Mouse (Mus musculus): ENCODE results near the gene Wars. TPM values are rescaled to one million over a fixed set of nuclear protein-coding genes. Genes with fewer than 3 reads are reported as not detected.
A peak's percentile ranks its signal among the peaks of the same experiment; 100 is the strongest.
"Not testable (repeated sequence)": the region's sequence is repeated elsewhere in the genome, so short reads cannot be mapped to it uniquely, and the experiment has no call there.

Wars gene
- total RNA-seq, 2 experiments from 2014 or later = 4.6 to 8.2 TPM

DNA sequence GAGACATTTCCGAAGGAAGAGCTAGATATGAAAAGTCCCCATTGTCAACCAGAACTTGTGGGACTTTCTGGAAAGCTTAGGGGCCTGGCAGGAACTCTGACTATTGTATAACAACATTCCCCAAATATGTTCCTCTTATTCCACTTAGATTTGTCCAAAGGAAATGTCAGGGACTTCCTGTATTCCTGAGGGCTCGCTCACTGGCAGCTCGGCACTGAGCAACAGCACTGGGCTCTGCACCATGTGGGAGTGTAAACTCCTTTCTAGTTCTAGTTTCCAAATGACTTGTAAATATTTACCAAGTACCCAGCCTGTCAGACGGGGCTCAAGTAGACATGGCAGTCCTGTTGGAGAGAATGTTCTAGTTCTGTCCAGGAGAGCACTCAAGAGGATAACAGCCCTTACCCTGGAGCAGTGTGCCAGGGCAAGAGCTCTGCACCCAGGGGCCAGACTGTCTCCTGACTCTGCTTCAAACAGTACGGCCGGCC, 28.9 kb downstream of the Wars start:
- ATAC-seq (replicated peaks; ENCODE audit: low FRiP score, poor library complexity, severe bottlenecking) = no peak

GRCm38 (mm10) chr12:108858486-108858885, 35.5 kb downstream of the Wars start:
- no peak for ATAC-seq (replicated peaks; ENCODE audit: low FRiP score, poor library complexity, severe bottlenecking)

DNA sequence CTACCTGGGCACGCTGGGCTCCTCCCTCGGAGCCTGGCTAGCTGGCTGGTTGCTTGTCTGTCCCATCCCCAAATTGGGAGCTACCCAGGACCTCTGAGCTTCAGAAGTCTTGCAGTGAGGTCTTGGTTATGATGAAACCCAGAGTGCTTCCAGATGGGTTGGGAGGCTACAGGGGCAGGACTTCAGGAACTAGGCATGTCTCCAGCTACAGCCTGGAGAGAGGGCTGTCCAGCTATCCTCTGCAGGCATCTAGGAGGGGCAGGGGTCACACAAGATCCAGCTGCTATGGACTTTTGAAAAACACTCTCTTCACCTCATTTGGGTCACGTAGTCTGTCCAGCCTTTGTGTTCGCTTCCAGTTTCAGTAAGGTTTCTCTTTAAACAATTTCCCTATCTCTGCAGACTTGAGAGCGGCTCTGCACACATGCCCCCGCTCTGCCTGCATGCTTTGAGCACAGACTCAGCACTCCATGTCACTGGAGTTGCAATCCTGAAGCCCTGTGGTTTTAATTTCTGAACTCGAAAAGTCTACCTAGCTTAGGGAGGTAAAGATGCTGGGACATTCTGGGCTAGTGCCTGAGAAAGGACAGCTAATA, 36.3 kb downstream of the Wars start:
- no peak for ATAC-seq (replicated peaks; ENCODE audit: low FRiP score, poor library complexity, severe bottlenecking)

- ATAC-seq (replicated peaks; ENCODE audit: low FRiP score, poor library complexity, severe bottlenecking) = no peak
These were observed 36.9 kb downstream of the Wars start for GRCm38 (mm10) chr12:108857109-108857508.

- ATAC-seq (replicated peaks; ENCODE audit: low FRiP score, poor library complexity, severe bottlenecking) = no peak
These were observed 37.8 kb downstream of the Wars start for GRCm38 (mm10) chr12:108856186-108856585.

- ATAC-seq (replicated peaks; ENCODE audit: low FRiP score, poor library complexity, severe bottlenecking) = no peak
These were observed 38.9 kb downstream of the Wars start for GRCm38 (mm10) chr12:108855081-108855480.

- ATAC-seq (replicated peaks; ENCODE audit: low FRiP score, poor library complexity, severe bottlenecking) = no peak
These were observed 41.2 kb downstream of the Wars start for GRCm38 (mm10) chr12:108852822-108853221.

GRCm38 (mm10) chr12:108850886-108851285, 43.1 kb downstream of the Wars start:
- ATAC-seq (replicated peaks; ENCODE audit: low FRiP score, poor library complexity, severe bottlenecking) = no peak

- no peak for ATAC-seq (replicated peaks; ENCODE audit: low FRiP score, poor library complexity, severe bottlenecking)
These were observed 43.8 kb downstream of the Wars start for GRCm38 (mm10) chr12:108850129-108850528.

DNA sequence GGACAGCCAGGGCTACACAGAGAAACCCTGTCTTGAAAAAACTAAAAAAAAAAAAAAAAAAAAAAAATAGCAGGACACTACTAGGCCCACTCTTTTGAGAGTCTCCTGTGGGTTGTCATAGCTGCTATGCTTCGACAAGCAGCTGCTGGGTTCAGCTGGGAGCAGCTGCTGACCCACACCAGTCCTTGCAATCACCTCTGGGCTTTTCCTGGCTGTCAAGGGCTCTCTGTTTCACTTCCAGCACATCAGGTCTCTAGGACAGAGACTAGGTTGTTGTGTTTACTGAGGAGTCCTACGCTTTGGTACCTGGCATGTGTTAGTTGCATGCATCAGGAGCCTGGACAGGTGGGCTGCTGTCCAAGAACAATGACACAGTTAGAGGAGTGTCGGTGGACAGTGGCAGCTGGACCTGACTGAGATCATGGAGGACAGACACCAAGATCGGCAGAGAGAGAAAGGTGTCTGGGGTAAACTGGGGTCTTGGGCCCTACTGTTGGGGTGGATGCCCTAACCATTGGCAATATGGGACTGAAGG, 44.4 kb downstream of the Wars start:
- ATAC-seq (replicated peaks; ENCODE audit: low FRiP score, poor library complexity, severe bottlenecking) = no peak

GRCm38 (mm10) chr12:108848033-108848432, 45.9 kb downstream of the Wars start:
- ATAC-seq (replicated peaks; ENCODE audit: low FRiP score, poor library complexity, severe bottlenecking) = not testable (repeated sequence)

GRCm38 (mm10) chr12:108842663-108843062, 51.3 kb downstream of the Wars start:
- ATAC-seq (replicated peaks; ENCODE audit: low FRiP score, poor library complexity, severe bottlenecking) = no peak

GRCm38 (mm10) chr12:108841181-108841580, 52.8 kb downstream of the Wars start:
- no peak for ATAC-seq (replicated peaks; ENCODE audit: low FRiP score, poor library complexity, severe bottlenecking)

GRCm38 (mm10) chr12:108836722-108837121, 57.3 kb downstream of the Wars start:
- no peak for ATAC-seq (replicated peaks; ENCODE audit: low FRiP score, poor library complexity, severe bottlenecking)

- ATAC-seq (replicated peaks; ENCODE audit: low FRiP score, poor library complexity, severe bottlenecking) = peak; percentile 99
These were observed 58.0 kb downstream of the Wars start, which contains the start of the genes Slc25a29 and Slc25a47 for GRCm38 (mm10) chr12:108835840-108836409. TSS of gene Slc25a29 (minus strand) at chr12:108835883. TSS of gene Slc25a47 (plus strand) at chr12:108836046.

GRCm38 (mm10) chr12:108835208-108835839, 58.6 kb downstream of the Wars start:
- peak; percentile 6; the same call in 1 of the 2 replicates for ATAC-seq (replicated peaks; ENCODE audit: low FRiP score, poor library complexity, severe bottlenecking)

DNA sequence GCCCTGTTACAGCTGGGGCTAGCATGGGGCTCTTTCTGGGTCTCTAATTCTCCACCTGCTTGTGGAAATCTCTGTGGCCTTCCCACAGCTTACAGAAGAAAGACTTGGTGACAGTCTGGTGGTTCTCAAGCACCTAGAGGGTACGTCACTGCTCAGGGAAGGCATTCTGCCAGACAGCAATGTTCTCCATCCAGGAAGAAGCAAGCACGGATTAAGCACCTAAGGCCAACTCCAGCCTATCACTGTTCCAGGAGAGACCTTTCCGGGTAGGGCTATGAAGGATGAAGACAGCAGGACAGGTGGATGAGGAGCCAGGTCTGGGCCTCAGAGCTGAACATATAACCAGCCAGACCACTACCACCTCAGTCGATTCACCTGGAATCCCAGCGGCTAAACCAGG, 59.2 kb downstream of the Wars start:
- ATAC-seq (replicated peaks; ENCODE audit: low FRiP score, poor library complexity, severe bottlenecking) = no peak

DNA sequence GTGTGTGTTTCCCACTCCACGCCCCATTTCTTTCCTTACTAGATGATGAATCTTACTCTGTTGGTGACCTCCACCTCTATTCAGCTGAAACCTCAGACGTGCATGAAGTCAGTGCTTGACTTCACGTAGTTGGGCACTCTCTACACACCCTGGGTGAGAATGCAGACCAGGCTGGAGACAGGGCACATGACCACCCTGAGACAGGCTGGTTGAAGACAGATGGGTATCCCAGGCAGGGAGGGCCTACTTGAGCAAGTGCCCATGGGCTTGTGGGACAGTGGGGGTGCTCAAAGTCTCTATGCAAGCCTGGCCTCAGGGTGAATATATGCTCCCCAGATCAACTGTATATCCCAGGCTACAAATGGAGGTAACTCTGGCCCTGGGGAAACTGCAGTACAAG, 59.6 kb downstream of the Wars start:
- no peak for ATAC-seq (replicated peaks; ENCODE audit: low FRiP score, poor library complexity, severe bottlenecking)

- no peak for ATAC-seq (replicated peaks; ENCODE audit: low FRiP score, poor library complexity, severe bottlenecking)
These were observed 60.6 kb downstream of the Wars start for GRCm38 (mm10) chr12:108833408-108833807.

- no peak for ATAC-seq (replicated peaks; ENCODE audit: low FRiP score, poor library complexity, severe bottlenecking)
These were observed 61.1 kb downstream of the Wars start for GRCm38 (mm10) chr12:108832851-108833250.
